Mouse (Mus musculus) kidney, adult 2 months (tissue): ENCODE results near the gene Zfp423. TPM values are rescaled to one million over a fixed set of nuclear protein-coding genes. Genes with fewer than 3 reads are reported as not detected.

Experiments used
- DNase-seq: peaks from one replicate; pipeline ENCODE4 v3.0.0; 2021
- H3K27ac ChIP-seq: fragments of 200-500 bp; 2 replicates; pipeline ENCODE4 v1.5.1; 2012; ENCODE audit warnings: low read depth, low read length, control low read depth, inconsistent platforms; ENCODE audit not compliant: insufficient read depth
- H3K27me3 ChIP-seq: fragments of 200-500 bp; replicated peaks from 2 replicates; pipeline ENCODE4 v1.6.1; 2012; ENCODE audit warnings: mild to moderate bottlenecking, moderate library complexity, low read length, inconsistent platforms; ENCODE audit not compliant: control insufficient read depth, insufficient read depth
- H3K36me3 ChIP-seq: fragments of 200-500 bp; 2 replicates; pipeline ENCODE4 v1.6.1; 2012; ENCODE audit warnings: mild to moderate bottlenecking, moderate library complexity, low read length, inconsistent platforms; ENCODE audit not compliant: control insufficient read depth, insufficient read depth
- H3K4me1 ChIP-seq: fragments of 200-500 bp; 2 replicates; pipeline ENCODE4 v1.6.1; 2011; ENCODE audit warnings: low read length; ENCODE audit not compliant: control insufficient read depth, insufficient read depth
- H3K4me3 ChIP-seq: fragments of 200-500 bp; 2 replicates; pipeline ENCODE4 v1.5.1; 2011; ENCODE audit warnings: mild to moderate bottlenecking, low read depth, low read length, control low read depth; ENCODE audit not compliant: insufficient read depth
- CTCF ChIP-seq: fragments of 200-500 bp; conservative IDR thresholded peaks from 2 replicates; pipeline ENCODE4 v1.5.1; 2011; ENCODE audit warnings: low read depth, mild to moderate bottlenecking, control low read depth, low read length, moderate library complexity, mixed read lengths; ENCODE audit not compliant: insufficient read depth, insufficient read length
- POLR2A ChIP-seq: fragments of 200-500 bp; IDR thresholded peaks from one replicate; pipeline ENCODE4 v1.6.1; 2011; ENCODE audit warnings: low read depth, low read length, control low read depth
- WGBS: fragments of 180-500 bp; shearing (Covaris S2); methylation state at CpG from one replicate; pipeline ENCODE4 v1.1.7; 2018; 5-methylcytosine and 5-hydroxymethylcytosine counted together
- polyA plus RNA-seq: library from polyadenylated mRNA; depleted of rRNA; stranded (reverse); fragments of >200 nt; gene quantifications from 2 replicates; pipeline ENCODE4 v1.2.3, GENCODE M21; 2012

The Zfp423 gene
- polyA plus RNA-seq, 1 experiment: 4.1 TPM

GRCm38 (mm10) chr8:87734902-87735301 is 224.5 kb downstream of the Zfp423 start:
- no peak for DNase-seq
- 69% methylated on average over 4 of the region's 4 CpGs for WGBS
- Histone ChIP-seq H3K27ac (no peak overlapping the region), H3K4me1 (no peaks in the 10 kb centered on the region), H3K27me3 (no peaks in the 10 kb centered on the region), H3K36me3 (no peaks in the 10 kb centered on the region), H3K4me3 (no peak overlapping the region)
- TF ChIP-seq CTCF (no peak), POLR2A (no peak)

- TF ChIP-seq POLR2A (no peak), CTCF (no peak)
- no peak overlapping the region for H3K4me3 ChIP-seq
- no peaks in the 10 kb centered on the region for H3K4me1 ChIP-seq
- WGBS: 51% methylated on average over 7 of the region's 7 CpGs
- H3K27ac ChIP-seq: no peak overlapping the region
- no peaks in the 10 kb centered on the region for H3K36me3 ChIP-seq
- no peaks in the 10 kb centered on the region for H3K27me3 ChIP-seq
- no peak for DNase-seq
Observed at GRCm38 (mm10) chr8:87734496-87734895, 224.9 kb downstream of the Zfp423 start.

GRCm38 (mm10) chr8:87731062-87731461 is 228.3 kb downstream of the Zfp423 start:
- Histone ChIP-seq H3K27me3 (no peaks in the 10 kb centered on the region), H3K4me3 (no peak overlapping the region), H3K27ac (no peak overlapping the region), H3K4me1 (no peaks in the 10 kb centered on the region), H3K36me3 (no peaks in the 10 kb centered on the region)
- WGBS: 92% methylated on average over 12 of the region's 12 CpGs
- no peak for DNase-seq
- TF ChIP-seq POLR2A: no peak
- no peak for TF ChIP-seq CTCF

GRCm38 (mm10) chr8:87723015-87723414 is 236.4 kb downstream of the Zfp423 start:
- no peaks in the 10 kb centered on the region for H3K36me3 ChIP-seq
- H3K27ac ChIP-seq: no peak overlapping the region
- TF ChIP-seq CTCF (no peak), POLR2A (no peak)
- no peaks in the 10 kb centered on the region for H3K27me3 ChIP-seq
- WGBS: 82% methylated on average over 8 of the region's 8 CpGs
- DNase-seq: no peak
- no peaks in the 10 kb centered on the region for H3K4me1 ChIP-seq
- no peak overlapping the region for H3K4me3 ChIP-seq

GRCm38 (mm10) chr8:87719137-87719815 is 240.1 kb downstream of the Zfp423 start:
- no peak for DNase-seq
- H3K27me3 ChIP-seq: no peaks in the 10 kb centered on the region
- no peak for TF ChIP-seq POLR2A
- TF ChIP-seq CTCF: no peak
- 71% methylated on average over 27 of the region's 27 CpGs for WGBS
- 0 out of 2 replicates have a peak, but pooled peaks cover 3% of the 10 kb centered on the region for H3K4me1 ChIP-seq
- no peak overlapping the region for H3K27ac ChIP-seq
- no peaks in the 10 kb centered on the region for H3K36me3 ChIP-seq
- no peak overlapping the region for H3K4me3 ChIP-seq

GRCm38 (mm10) chr8:87717445-87717844 is 241.9 kb downstream of the Zfp423 start:
- TF ChIP-seq CTCF (no peak), POLR2A (no peak)
- no peak for DNase-seq
- Histone ChIP-seq H3K4me3 (no peak overlapping the region), H3K27ac (no peak overlapping the region), H3K36me3 (no peaks in the 10 kb centered on the region), H3K27me3 (no peaks in the 10 kb centered on the region), H3K4me1 (0 out of 2 replicates have a peak, but pooled peaks cover 3% of the 10 kb centered on the region)
- WGBS: 90% methylated on average over 5 of the region's 5 CpGs

- no peak overlapping the region for H3K27ac ChIP-seq
- H3K4me3 ChIP-seq: no peak overlapping the region
- TF ChIP-seq POLR2A (no peak), CTCF (no peak)
- no peaks in the 10 kb centered on the region for H3K27me3 ChIP-seq
- DNase-seq: no peak
- no peaks in the 10 kb centered on the region for H3K36me3 ChIP-seq
- 0 out of 2 replicates have a peak, but pooled peaks cover 3% of the 10 kb centered on the region for H3K4me1 ChIP-seq
- 39% methylated on average over 9 of the region's 9 CpGs for WGBS
Observed at GRCm38 (mm10) chr8:87716726-87717248, 242.6 kb downstream of the Zfp423 start.
